Mouse (Mus musculus): ENCODE results near the gene Gba. TPM values are rescaled to one million over a fixed set of nuclear protein-coding genes. Genes with fewer than 3 reads are reported as not detected.

Gene Gba
- polyA plus RNA-seq, 1 experiment from 2014 or later: 51.3 TPM

DNA sequence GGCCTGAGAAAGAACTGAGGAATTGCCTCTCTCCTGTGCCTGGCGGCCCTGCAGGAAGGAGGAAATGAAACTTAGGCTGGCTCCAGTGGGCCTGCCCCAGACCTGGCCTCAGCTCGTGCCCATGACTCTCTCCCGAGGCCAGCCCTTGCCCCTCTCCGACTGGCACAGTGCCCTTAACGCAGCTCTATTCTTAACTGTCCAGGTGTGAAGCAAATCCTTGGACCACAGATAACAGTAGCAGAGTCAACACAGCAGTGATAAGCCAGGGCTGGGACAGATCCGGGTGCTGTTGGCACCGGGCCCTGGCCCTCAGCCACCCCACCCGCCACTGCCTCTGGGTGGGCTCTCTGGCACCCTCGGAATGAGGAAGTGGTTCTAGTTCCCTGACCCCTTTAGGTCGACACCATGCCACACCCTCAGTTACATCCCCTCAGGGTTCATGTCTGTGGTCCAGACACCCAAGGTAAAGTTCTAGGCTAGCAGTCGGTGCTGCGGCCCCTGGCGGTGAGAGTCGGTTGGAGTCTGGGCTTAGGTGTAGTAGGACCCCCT, 30.9 kb downstream of the Gba start:
- Histone ChIP-seq H3K4me3 (no peak overlapping the region), H3K4me2 (replicated peaks) (no peak overlapping the region), H3K4me1 (peaks cover 3% of the 10 kb centered on the region; the same call in 1 of the 2 replicates), H3K27ac (no peak overlapping the region), H3K27me3 (peaks cover 1% of the 10 kb centered on the region; the same call in 1 of the 2 replicates), H3K36me3 (peaks cover 54% of the 10 kb centered on the region), H3K9ac (no peak overlapping the region), H3K9me3 (replicated peaks) (no peaks in the 10 kb centered on the region)
- WGBS: 87% methylated on average over 14 of the region's 14 CpGs
- ATAC-seq (ENCODE audit: low FRiP score): no peak

DNA sequence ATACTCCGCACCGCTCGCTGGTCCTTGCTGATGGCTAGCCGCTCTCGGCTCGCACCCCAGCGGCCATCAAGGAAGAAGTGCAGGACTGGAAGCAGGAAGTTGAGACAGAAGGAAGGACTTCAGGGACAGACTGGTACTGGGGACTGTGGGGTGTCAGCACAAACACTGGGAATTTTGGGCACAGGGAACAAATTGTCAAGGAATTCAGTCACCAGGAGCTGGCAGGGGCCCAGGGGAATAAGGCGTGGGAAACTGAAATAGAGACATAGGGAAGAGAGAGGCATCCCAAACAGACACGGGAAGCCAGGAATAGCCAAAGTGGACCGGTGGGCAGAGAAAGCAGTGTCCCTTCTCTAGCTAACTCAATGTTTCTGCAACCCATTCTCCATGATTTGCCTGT, 33.8 kb downstream of the Gba start:
- no peak overlapping the region for H3K4me2 ChIP-seq (replicated peaks)
- ATAC-seq (ENCODE audit: low FRiP score): no peak
- H3K36me3 ChIP-seq: peaks cover 79% of the 10 kb centered on the region
- WGBS: 94% methylated on average over 10 of the region's 10 CpGs
- no peak overlapping the region for H3K4me3 ChIP-seq
- H3K9ac ChIP-seq: no peak overlapping the region
- no peaks in the 10 kb centered on the region for H3K9me3 ChIP-seq (replicated peaks)
- 0 out of 2 replicates have a peak, but pooled peaks cover 4% of the 10 kb centered on the region for H3K27me3 ChIP-seq
- H3K27ac ChIP-seq: no peak overlapping the region
- H3K4me1 ChIP-seq: no peaks in the 10 kb centered on the region; the same call in 1 of the 2 replicates

- Histone ChIP-seq H3K4me3 (no peak overlapping the region), H3K4me2 (replicated peaks) (no peak overlapping the region), H3K9me3 (replicated peaks) (no peaks in the 10 kb centered on the region), H3K36me3 (peaks cover 89% of the 10 kb centered on the region), H3K27ac (no peak overlapping the region), H3K27me3 (0 out of 2 replicates have a peak, but pooled peaks cover 4% of the 10 kb centered on the region), H3K4me1 (peaks cover 2% of the 10 kb centered on the region), H3K9ac (no peak overlapping the region)
- WGBS: 95% methylated on average over 21 of the region's 21 CpGs
- ATAC-seq (ENCODE audit: low FRiP score): no peak
Observed at GRCm38 (mm10) chr3:89237682-89238081, 35.0 kb downstream of the Gba start.

DNA sequence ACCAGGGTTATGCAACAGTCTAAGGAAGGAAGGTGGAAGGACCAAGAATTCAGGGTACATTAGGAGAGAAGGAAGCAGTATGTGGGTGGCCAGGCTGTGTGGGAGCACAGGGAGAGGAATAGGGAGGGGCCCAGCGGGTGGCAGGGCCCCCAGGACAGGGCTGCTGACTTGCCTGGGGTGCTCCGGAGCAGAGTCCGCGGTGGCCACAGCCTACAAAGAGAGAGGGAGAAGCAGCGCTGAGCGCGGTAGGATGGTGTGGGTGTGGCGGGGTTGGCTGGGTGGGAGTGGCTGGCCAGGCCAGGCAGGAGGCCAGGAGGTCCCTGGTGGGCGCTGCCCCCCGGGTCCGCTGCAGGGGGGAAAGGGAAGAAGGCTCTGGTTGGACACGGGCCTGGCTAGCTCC, 35.8 kb downstream of the Gba start:
- no peak for ATAC-seq (ENCODE audit: low FRiP score)
- H3K9me3 ChIP-seq (replicated peaks): no peaks in the 10 kb centered on the region
- H3K36me3 ChIP-seq: peaks cover 84% of the 10 kb centered on the region
- peaks cover 10% of the 10 kb centered on the region for H3K4me1 ChIP-seq
- H3K9ac ChIP-seq: 0 out of 2 replicates have a peak overlapping the region, but pooled peaks have one; percentile 23
- no peak overlapping the region for H3K4me3 ChIP-seq
- 70% methylated on average over 10 of the region's 12 CpGs for WGBS
- H3K4me2 ChIP-seq (replicated peaks): no peak overlapping the region
- H3K27ac ChIP-seq: no peak overlapping the region
- 0 out of 2 replicates have a peak, but pooled peaks cover 4% of the 10 kb centered on the region for H3K27me3 ChIP-seq

GRCm38 (mm10) chr3:89242331-89242895, 39.7 kb downstream of the Gba start:
- Histone ChIP-seq H3K4me1 (peaks cover 39% of the 10 kb centered on the region), H3K36me3 (peaks cover 47% of the 10 kb centered on the region), H3K4me2 (replicated peaks) (no peak overlapping the region), H3K27ac (no peak overlapping the region), H3K27me3 (0 out of 2 replicates have a peak, but pooled peaks cover 4% of the 10 kb centered on the region), H3K9me3 (replicated peaks) (no peaks in the 10 kb centered on the region), H3K4me3 (no peak overlapping the region), H3K9ac (no peak overlapping the region)
- no peak for ATAC-seq (ENCODE audit: low FRiP score)
- WGBS: 72% methylated on average over 9 of the region's 9 CpGs

- WGBS: 7% methylated on average over 14 of the region's 14 CpGs
- 0 out of 2 replicates have a peak, but pooled peaks have one; percentile 3 for ATAC-seq (ENCODE audit: low FRiP score)
- Histone ChIP-seq H3K4me1 (peaks cover 41% of the 10 kb centered on the region), H3K9me3 (replicated peaks) (no peaks in the 10 kb centered on the region), H3K4me2 (replicated peaks) (peak overlapping the region; percentile 77), H3K27ac (peak overlapping the region; percentile 91), H3K4me3 (peak overlapping the region; percentile 73), H3K36me3 (peaks cover 39% of the 10 kb centered on the region), H3K27me3 (0 out of 2 replicates have a peak, but pooled peaks cover 3% of the 10 kb centered on the region), H3K9ac (peak overlapping the region; percentile 70)
Observed at GRCm38 (mm10) chr3:89243609-89244008, 40.9 kb downstream of the Gba start.

GRCm38 (mm10) chr3:89244158-89244981, 41.6 kb downstream of the Gba start:
- 11% methylated on average over 25 of the region's 25 CpGs for WGBS

DNA sequence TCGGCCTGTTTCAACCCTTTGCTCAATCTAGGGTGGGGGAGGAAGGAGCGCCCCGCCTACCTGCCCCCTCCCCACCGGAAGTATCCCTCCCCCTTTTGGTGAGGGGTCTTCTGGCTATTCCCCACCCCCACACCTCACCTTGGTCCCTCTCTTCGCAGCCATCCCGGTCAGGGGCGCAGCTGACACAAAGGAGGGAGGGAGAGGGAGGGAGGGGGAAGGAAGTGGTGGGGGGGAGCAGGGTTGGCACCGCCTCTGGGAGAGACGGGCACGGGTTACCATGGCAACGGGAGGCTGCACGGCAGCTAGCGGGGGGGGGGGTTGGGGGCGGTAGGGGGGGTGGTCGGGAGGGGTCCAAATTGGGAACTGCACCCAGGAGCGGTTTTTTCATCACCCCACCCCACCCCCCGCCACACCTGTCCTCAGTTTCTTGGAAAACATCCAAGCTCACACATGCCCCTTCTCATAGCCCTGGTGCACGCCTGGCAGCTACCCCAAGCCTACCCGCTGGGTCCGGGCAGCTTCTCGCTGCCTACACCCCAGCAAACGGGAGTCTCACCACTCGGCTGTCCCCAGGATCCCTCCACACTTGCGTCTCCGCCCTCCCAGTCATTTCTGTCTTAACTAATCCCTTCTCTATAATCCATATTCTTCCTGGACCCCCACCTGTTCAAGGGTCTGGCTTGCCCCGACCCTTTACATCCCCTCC, 42.4 kb downstream of the Gba start:
- peak overlapping the region; percentile 77 for H3K4me2 ChIP-seq (replicated peaks)
- under 1% methylated on average over 20 of the region's 26 CpGs for WGBS
- peak overlapping the region; percentile 70 for H3K9ac ChIP-seq
- H3K9me3 ChIP-seq (replicated peaks): no peaks in the 10 kb centered on the region
- ATAC-seq (ENCODE audit: low FRiP score): peak; percentile 55
- peak overlapping the region; percentile 73 for H3K4me3 ChIP-seq
- H3K36me3 ChIP-seq: peaks cover 31% of the 10 kb centered on the region
- no peaks in the 10 kb centered on the region for H3K27me3 ChIP-seq
- peaks cover 41% of the 10 kb centered on the region for H3K4me1 ChIP-seq
- H3K27ac ChIP-seq: peak overlapping the region; percentile 91

More at GRCm38 (mm10) chr3:89244158-89244981, 41.6 kb downstream of the Gba start:
- peaks cover 41% of the 10 kb centered on the region for H3K4me1 ChIP-seq
- peak; percentile 46 for ATAC-seq (ENCODE audit: low FRiP score)
- H3K9me3 ChIP-seq (replicated peaks): no peaks in the 10 kb centered on the region
- H3K36me3 ChIP-seq: peaks cover 32% of the 10 kb centered on the region
- H3K9ac ChIP-seq: peak overlapping the region; percentile 70
- peak overlapping the region; percentile 73 for H3K4me3 ChIP-seq
- H3K27me3 ChIP-seq: no peaks in the 10 kb centered on the region
- peak overlapping the region; percentile 91 for H3K27ac ChIP-seq
- peak overlapping the region; percentile 77 for H3K4me2 ChIP-seq (replicated peaks)

- Histone ChIP-seq H3K27me3 (no peaks in the 10 kb centered on the region), H3K9ac (peak within 1 kb of the TSS; percentile 75), H3K27ac (peak within 1 kb of the TSS; percentile 91), H3K36me3 (peaks cover 26% of the 10 kb centered on the region), H3K4me2 (replicated peaks) (peak within 1 kb of the TSS; percentile 77), H3K4me3 (peak within 1 kb of the TSS; percentile 73), H3K4me1 (peaks cover 44% of the 10 kb centered on the region), H3K9me3 (replicated peaks) (no peaks in the 10 kb centered on the region)
- peak; percentile 49 for ATAC-seq (ENCODE audit: low FRiP score)
- 4% methylated on average over 20 of the region's 20 CpGs for WGBS
Observed at GRCm38 (mm10) chr3:89245688-89246171, 43.0 kb downstream of the Gba start, which contains the start of gene Krtcap2. TSS of gene Krtcap2 (plus strand) at chr3:89245966.

DNA sequence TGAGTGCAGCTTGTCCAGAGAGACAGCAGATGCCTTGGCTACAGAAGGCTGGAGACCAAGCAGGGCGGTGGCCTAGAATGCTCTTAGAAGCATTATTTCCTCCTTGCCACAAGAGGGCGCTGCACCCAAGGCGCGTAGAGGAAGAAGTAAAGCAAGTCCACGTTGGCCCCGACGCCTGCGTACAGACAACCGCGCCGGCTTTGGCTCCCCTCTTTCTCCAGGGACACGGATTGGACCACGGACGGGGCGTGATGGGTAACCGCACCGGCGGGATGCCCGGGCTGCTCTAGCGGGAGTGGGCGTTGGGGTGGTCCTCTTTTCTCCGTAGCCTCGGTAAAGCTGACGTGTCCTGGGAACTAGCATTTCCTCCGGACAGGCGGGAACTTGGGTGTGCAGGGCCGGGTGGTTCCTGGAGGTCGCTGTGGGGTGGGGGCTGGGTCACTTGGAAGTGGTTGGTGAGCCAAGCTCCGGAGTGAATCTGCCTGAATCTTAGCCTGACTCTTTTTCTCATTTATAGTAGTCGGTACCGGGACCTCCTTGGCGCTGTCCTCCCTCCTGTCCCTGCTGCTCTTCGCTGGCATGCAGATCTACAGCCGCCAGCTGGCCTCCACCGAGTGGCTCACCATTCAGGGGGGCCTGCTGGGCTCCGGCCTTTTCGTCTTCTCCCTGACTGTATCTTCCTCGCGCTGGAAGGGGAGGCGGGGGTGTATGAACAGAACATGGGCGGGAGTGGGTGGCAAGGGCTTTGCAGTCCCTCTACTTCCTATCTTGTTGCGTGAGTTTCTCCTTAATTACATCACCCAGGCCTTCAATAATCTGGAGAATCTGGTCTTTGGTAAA, 43.8 kb downstream of the Gba start, which contains the start of gene Trim46:
TSS of gene Trim46 (minus strand) at position 49 of the 840 bp plus-strand sequence.
- Histone ChIP-seq H3K4me3 (peak within 1 kb of the TSS; percentile 73), H3K36me3 (peaks cover 19% of the 10 kb centered on the region), H3K9ac (peak within 1 kb of the TSS; percentile 75), H3K27me3 (no peaks in the 10 kb centered on the region), H3K4me1 (peaks cover 51% of the 10 kb centered on the region), H3K27ac (peak within 1 kb of the TSS; percentile 91), H3K9me3 (replicated peaks) (no peaks in the 10 kb centered on the region), H3K4me2 (replicated peaks) (peak within 1 kb of the TSS; percentile 77)
- WGBS: 1% methylated on average over 42 of the region's 42 CpGs
- ATAC-seq (ENCODE audit: low FRiP score): peak; percentile 67

GRCm38 (mm10) chr3:89247466-89247865, 44.7 kb downstream of the Gba start:
- no peak overlapping the region for H3K27ac ChIP-seq
- 86% methylated on average over 4 of the region's 4 CpGs for WGBS
- H3K4me1 ChIP-seq: peaks cover 54% of the 10 kb centered on the region
- ATAC-seq (ENCODE audit: low FRiP score): no peak
- H3K9me3 ChIP-seq (replicated peaks): no peaks in the 10 kb centered on the region
- peaks cover 5% of the 10 kb centered on the region; the same call in 1 of the 2 replicates for H3K27me3 ChIP-seq
- H3K36me3 ChIP-seq: peaks cover 9% of the 10 kb centered on the region
- H3K9ac ChIP-seq: peak overlapping the region; percentile 75; the same call in 1 of the 2 replicates
- H3K4me2 ChIP-seq (replicated peaks): peak overlapping the region; percentile 77
- H3K4me3 ChIP-seq: peak overlapping the region; percentile 73; the same call in 1 of the 2 replicates

All from hindbrain, embryonic 12.5 days (tissue).